Comparison of ENCODE assay signal across 11 mouse cellular contexts in genomic region chr17:66352847-66353643, GRCm38 (mm10).
DNase-seq lines count a peak whose midpoint lies in the region; ATAC-seq and TF ChIP-seq lines count a peak whose summit lies in the region.
"Had no signal": no experiment of that assay in that cellular context is flagged by ENCODE, and none has a peak within 500 bp of the region (broad histone marks: within the 10 kb centered on the region; RNA-seq: fewer than 3 reads in every experiment).

No protein-coding gene starts in this region.

- no peak overlapping the region for H3K27ac ChIP-seq in heart, embryonic 16.5 days (ENCODE audit: low read length)
- H3K27ac ChIP-seq in midbrain, embryonic 14.5 days (replicated peaks; ENCODE audit: low read depth, low read length): no peak overlapping the region
- H3K27ac ChIP-seq in midbrain, embryonic 10.5 days (replicated peaks): no peak overlapping the region
- H3K27ac ChIP-seq in liver, embryonic 14.5 days: no peak overlapping the region

- H3K27me3 ChIP-seq in heart, embryonic 16.5 days (ENCODE audit: control insufficient read depth, insufficient read depth, low read length): no peaks in the 10 kb centered on the region
- H3K27me3 ChIP-seq in midbrain, embryonic 14.5 days (ENCODE audit: control insufficient read depth, insufficient read depth, low read length): no peaks in the 10 kb centered on the region
- H3K27me3 ChIP-seq in midbrain, embryonic 10.5 days (ENCODE audit: low read depth, poor library complexity, severe bottlenecking): no peaks in the 10 kb centered on the region
- no peaks in the 10 kb centered on the region for H3K27me3 ChIP-seq in liver, embryonic 14.5 days (ENCODE audit: control insufficient read depth, insufficient read depth, low read length)

- no peak overlapping the region for H3K4me3 ChIP-seq in heart, embryonic 16.5 days (ENCODE audit: low read length)
- H3K4me3 ChIP-seq in midbrain, embryonic 14.5 days (replicated peaks; ENCODE audit: low read depth, low read length): no peak overlapping the region
- no peak overlapping the region for H3K4me3 ChIP-seq in midbrain, embryonic 10.5 days
- no peak overlapping the region for H3K4me3 ChIP-seq in liver, embryonic 14.5 days (ENCODE audit: insufficient read depth in 1 of 2, low read depth in 2 of 2, low read length in 2 of 2)

- ATAC-seq in heart, embryonic 16.5 days (replicated peaks; ENCODE audit: extremely low read depth, insufficient read depth, low FRiP score): no peak
- no peak for ATAC-seq in midbrain, embryonic 14.5 days (ENCODE audit: low FRiP score, low TSS enrichment)
- ATAC-seq in liver, embryonic 14.5 days (ENCODE audit: insufficient read depth): no peak
- ATAC-seq in granulocyte monocyte progenitor cell, adult 5-6 weeks (replicated peaks; ENCODE audit: poor library complexity, severe bottlenecking): no peak
- ATAC-seq: forebrain, embryonic 14.5 days had no signal

- no peak for TF ChIP-seq CTCF in liver, embryonic 14.5 days (IDR thresholded peaks at IDR 0.05; ENCODE audit: low read depth)

- no peaks in the 10 kb centered on the region for H3K9me3 ChIP-seq in heart, embryonic 16.5 days (replicated peaks; ENCODE audit: control insufficient read depth, low read length)
- H3K9me3 ChIP-seq in midbrain, embryonic 14.5 days (ENCODE audit: control insufficient read depth, low read length): no peaks in the 10 kb centered on the region
- no peaks in the 10 kb centered on the region for H3K9me3 ChIP-seq in midbrain, embryonic 10.5 days (replicated peaks)
- no peaks in the 10 kb centered on the region for H3K9me3 ChIP-seq in liver, embryonic 14.5 days (ENCODE audit: control insufficient read depth, low read length)

- no peak for TF ChIP-seq EP300 in liver, embryonic 14.5 days (IDR thresholded peaks at IDR 0.05; ENCODE audit: low read depth)

- no peaks in the 10 kb centered on the region; the same call in 1 of the 2 replicates for H3K4me1 ChIP-seq in heart, embryonic 16.5 days (ENCODE audit: control insufficient read depth, insufficient read depth, low read length)
- H3K4me1 ChIP-seq in midbrain, embryonic 14.5 days (ENCODE audit: control insufficient read depth, insufficient read depth, low read length): no peaks in the 10 kb centered on the region
- H3K4me1 ChIP-seq in midbrain, embryonic 10.5 days: no peaks in the 10 kb centered on the region; the same call in 1 of the 2 replicates
- peaks cover 0 to 7% of the 10 kb centered on the region in 2 experiments; a peak in 2 of 4 replicates for H3K4me1 ChIP-seq in liver, embryonic 14.5 days (replicated peaks; ENCODE audit: control insufficient read depth in 2 of 2, insufficient read depth in 2 of 2, low read length in 1 of 2)

- 45% methylated on average over 20 of the region's 20 CpGs for WGBS in heart, embryonic 16.5 days
- WGBS in midbrain, embryonic 14.5 days: 66% methylated on average over 20 of the region's 20 CpGs
- 81% methylated on average over 20 of the region's 20 CpGs for WGBS in midbrain, embryonic 10.5 days
- 13% methylated on average over 20 of the region's 20 CpGs for WGBS in liver, embryonic 14.5 days (ENCODE audit: insufficient replicate concordance)

- no peak for DNase-seq in heart, adult 8-10 months (ENCODE audit: low spot score)
- peak; percentile 56 for DNase-seq in midbrain, embryonic 14.5 days
- no peak for DNase-seq in midbrain, embryonic 10.5 days (ENCODE audit: low spot score)
- DNase-seq in liver, embryonic 14.5 days (ENCODE audit: low read depth in 3 of 3, low spot score in 3 of 3): peak in 2 of 3 experiments; percentile 9 to 17
- no peak for DNase-seq in thymus, postnatal 36 days
- DNase-seq in gastrocnemius, postnatal 10 days: no peak
- DNase-seq: cerebellum, adult 9-11 months; thymus, adult 18-20 months had no signal

- no peaks in the 10 kb centered on the region for H3K36me3 ChIP-seq in heart, embryonic 16.5 days (ENCODE audit: control insufficient read depth, insufficient read depth)
- peaks cover 49% of the 10 kb centered on the region for H3K36me3 ChIP-seq in midbrain, embryonic 14.5 days (ENCODE audit: control insufficient read depth, insufficient read depth, low read length)
- peaks cover 98% of the 10 kb centered on the region for H3K36me3 ChIP-seq in midbrain, embryonic 10.5 days
- no peaks in the 10 kb centered on the region for H3K36me3 ChIP-seq in liver, embryonic 14.5 days (replicated peaks; ENCODE audit: control insufficient read depth, insufficient read depth, low read depth)

- H3K9ac ChIP-seq in heart, embryonic 16.5 days (ENCODE audit: low read length): no peak overlapping the region
- no peak overlapping the region for H3K9ac ChIP-seq in midbrain, embryonic 14.5 days (replicated peaks; ENCODE audit: low read length)
- H3K9ac ChIP-seq in liver, embryonic 14.5 days (replicated peaks): no peak overlapping the region

- 0 out of 2 replicates have a peak overlapping the region, but pooled peaks have one; percentile 24 for H3K4me2 ChIP-seq in heart, embryonic 16.5 days (ENCODE audit: low read depth, low read length)
- H3K4me2 ChIP-seq in midbrain, embryonic 14.5 days (ENCODE audit: low read length): no peak overlapping the region
- H3K4me2 ChIP-seq in liver, embryonic 14.5 days (ENCODE audit: low read depth): peak overlapping the region; percentile 24

Comparison
In these comparisons a context has a peak if more than half of its experiments do, and no peak if none do; other contexts are left out.
1. DNase-seq: peak in midbrain, embryonic 14.5 days (single experiment) and liver, embryonic 14.5 days (2 of 3); none in heart, adult 8-10 months (single experiment), midbrain, embryonic 10.5 days (single experiment), thymus, postnatal 36 days (0 of 2) and gastrocnemius, postnatal 10 days (single experiment).